Mouse (Mus musculus) C2C12 (cell line): ENCODE data around the gene Gdpd2. TPM values are rescaled to one million over a fixed set of nuclear protein-coding genes. Genes with fewer than 3 reads are reported as not detected.

Source experiments
- H3K27me3 ChIP-seq: one replicate; pipeline ENCODE4 v1.6.1; 2011; ENCODE audit not compliant: control insufficient read depth, insufficient read depth, insufficient read length
- H3K36me3 ChIP-seq: one replicate; pipeline ENCODE4 v1.6.1; 2011; ENCODE audit not compliant: control insufficient read depth, insufficient read depth
- H3K4me3 ChIP-seq: one replicate; pipeline ENCODE4 v1.5.1; 2011; ENCODE audit warnings: mild to moderate bottlenecking, control low read depth; ENCODE audit not compliant: poor library complexity, insufficient read depth, severe bottlenecking
- H3K79me2 ChIP-seq: one replicate; pipeline ENCODE4 v1.6.1; 2011; ENCODE audit not compliant: control insufficient read depth, insufficient read depth
- H3K79me3 ChIP-seq: one replicate; pipeline ENCODE4 v1.6.1; 2011; ENCODE audit warnings: low read depth, control low read depth
- H3ac ChIP-seq: one replicate; pipeline ENCODE3; 2011; ENCODE audit warnings: low read depth; ENCODE audit not compliant: control insufficient read depth, insufficient read length
- CEBPB ChIP-seq: IDR thresholded peaks from one replicate; pipeline ENCODE4 v1.6.1; 2011; ENCODE audit warnings: low read depth, mild to moderate bottlenecking, control low read depth, moderate library complexity
- CTCF ChIP-seq: IDR thresholded peaks from one replicate; pipeline ENCODE4 v1.5.1; 2011; ENCODE audit not compliant: control insufficient read depth, insufficient read depth, insufficient read length
- FOSL1 ChIP-seq: IDR thresholded peaks from one replicate; pipeline ENCODE4 v1.8.0; 2011; ENCODE audit warnings: mild to moderate bottlenecking, low read length; ENCODE audit not compliant: poor library complexity, insufficient read depth, severe bottlenecking
- MAX ChIP-seq: IDR thresholded peaks from one replicate; pipeline ENCODE4 v1.6.1; 2011; ENCODE audit warnings: mild to moderate bottlenecking, control low read depth
- MYOD1 ChIP-seq: IDR thresholded peaks from one replicate; pipeline ENCODE4 v1.6.1; 2011; ENCODE audit warnings: low read depth; ENCODE audit not compliant: control insufficient read depth, insufficient read length
- MYOG ChIP-seq: IDR thresholded peaks from one replicate; pipeline ENCODE4 v1.6.1; 2011; ENCODE audit not compliant: control insufficient read depth, insufficient read length; ENCODE audit errors: extremely low read depth
- USF1 ChIP-seq: IDR thresholded peaks from one replicate; pipeline ENCODE4 v1.6.1; 2011; ENCODE audit warnings: low read depth, mild to moderate bottlenecking, control low read depth, moderate library complexity
- polyA plus RNA-seq: library from polyadenylated mRNA; unstranded; fragments of >200 nt; fragmentation: generic; extraction: Trizol; gene quantifications from one replicate; pipeline ENCODE4 v1.2.1, GENCODE M21; 2012; ENCODE audit warnings: missing spikeins

Gdpd2 gene
- polyA plus RNA-seq, 1 experiment = 0.05 TPM

- H3ac ChIP-seq = no peak overlapping the region
- no peaks in the 10 kb centered on the region for H3K36me3 ChIP-seq
- H3K79me3 ChIP-seq = no peaks in the 10 kb centered on the region
- TF ChIP-seq CEBPB (no peak), FOSL1 (no peak), MYOG (no peak), MYOD1 (no peak), MAX (no peak), USF1 (no peak), CTCF (no peak)
- no peaks in the 10 kb centered on the region for H3K79me2 ChIP-seq
- no peak overlapping the region for H3K4me3 ChIP-seq
- no peaks in the 10 kb centered on the region for H3K27me3 ChIP-seq
Observed at GRCm38 (mm10) chrX:100740785-100741184, 11.1 kb downstream of the Gdpd2 start.

- Histone ChIP-seq H3K79me3 (no peaks in the 10 kb centered on the region), H3K36me3 (no peaks in the 10 kb centered on the region), H3K4me3 (no peak overlapping the region), H3ac (no peak overlapping the region), H3K27me3 (no peaks in the 10 kb centered on the region), H3K79me2 (no peaks in the 10 kb centered on the region)
- TF ChIP-seq MYOG (no peak), FOSL1 (no peak), MYOD1 (no peak), USF1 (no peak), CTCF (no peak)
Observed at GRCm38 (mm10) chrX:100741940-100742339, 12.3 kb downstream of the Gdpd2 start.

- H3K36me3 ChIP-seq = no peaks in the 10 kb centered on the region
- H3K79me3 ChIP-seq = no peaks in the 10 kb centered on the region
- no peaks in the 10 kb centered on the region for H3K27me3 ChIP-seq
- no peaks in the 10 kb centered on the region for H3K79me2 ChIP-seq
- TF ChIP-seq MAX = no peak
- no peak overlapping the region for H3ac ChIP-seq
- H3K4me3 ChIP-seq = no peak overlapping the region
Observed at GRCm38 (mm10) chrX:100765855-100766254, 36.2 kb downstream of the Gdpd2 start.

GRCm38 (mm10) chrX:100767181-100767884 lies 37.7 kb downstream of the Gdpd2 start, which contains the start of gene Dlg3:
Dlg3 (plus strand) TSS chrX:100767722.
- H3K79me3 ChIP-seq = no peaks in the 10 kb centered on the region
- H3K27me3 ChIP-seq = no peaks in the 10 kb centered on the region
- no peaks in the 10 kb centered on the region for H3K79me2 ChIP-seq
- peak within 1 kb of the TSS; percentile 38 for H3ac ChIP-seq
- peak within 1 kb of the TSS; percentile 21 for H3K4me3 ChIP-seq
- TF ChIP-seq MAX = no peak
- no peak for TF ChIP-seq MYOG
- TF ChIP-seq CTCF = no peak
- TF ChIP-seq FOSL1 = no peak
- no peak for TF ChIP-seq MYOD1
- no peak for TF ChIP-seq USF1
- TF ChIP-seq CEBPB = no peak
- H3K36me3 ChIP-seq = no peaks in the 10 kb centered on the region

- Histone ChIP-seq H3ac (peak overlapping the region; percentile 38), H3K79me3 (no peaks in the 10 kb centered on the region), H3K79me2 (no peaks in the 10 kb centered on the region), H3K36me3 (no peaks in the 10 kb centered on the region), H3K4me3 (peak overlapping the region; percentile 21), H3K27me3 (no peaks in the 10 kb centered on the region)
- no peak for TF ChIP-seq MYOD1
- TF ChIP-seq FOSL1 = no peak
- TF ChIP-seq MYOG = no peak
- TF ChIP-seq CTCF = no peak
- TF ChIP-seq CEBPB = no peak
- TF ChIP-seq MAX = no peak
- no peak for TF ChIP-seq USF1
Observed at GRCm38 (mm10) chrX:100767885-100768626, 38.4 kb downstream of the Gdpd2 start.

- no peak overlapping the region for H3ac ChIP-seq
- H3K27me3 ChIP-seq = no peaks in the 10 kb centered on the region
- H3K79me3 ChIP-seq = no peaks in the 10 kb centered on the region
- H3K4me3 ChIP-seq = no peak overlapping the region
- no peaks in the 10 kb centered on the region for H3K36me3 ChIP-seq
- TF ChIP-seq FOSL1 = no peak
- no peak for TF ChIP-seq CEBPB
- no peak for TF ChIP-seq USF1
- TF ChIP-seq MYOD1 = no peak
- no peak for TF ChIP-seq CTCF
- TF ChIP-seq MAX = no peak
- TF ChIP-seq MYOG = no peak
- H3K79me2 ChIP-seq = no peaks in the 10 kb centered on the region
Observed at GRCm38 (mm10) chrX:100769281-100769680, 39.6 kb downstream of the Gdpd2 start.
